Mouse (Mus musculus): Measurements from ENCODE around the gene Mettl8.

The Mettl8 gene

GRCm38 (mm10) chr2:71055300-71056114 is at the start of gene Mettl8, which contains the start of gene Dcaf17:
Gene Mettl8 (minus strand): TSS chr2:71055583.
Gene Dcaf17 (plus strand): TSS chr2:71055328.
- DNase-seq (ENCODE audit: low read depth, low spot score), result peak; percentile 90

DNA sequence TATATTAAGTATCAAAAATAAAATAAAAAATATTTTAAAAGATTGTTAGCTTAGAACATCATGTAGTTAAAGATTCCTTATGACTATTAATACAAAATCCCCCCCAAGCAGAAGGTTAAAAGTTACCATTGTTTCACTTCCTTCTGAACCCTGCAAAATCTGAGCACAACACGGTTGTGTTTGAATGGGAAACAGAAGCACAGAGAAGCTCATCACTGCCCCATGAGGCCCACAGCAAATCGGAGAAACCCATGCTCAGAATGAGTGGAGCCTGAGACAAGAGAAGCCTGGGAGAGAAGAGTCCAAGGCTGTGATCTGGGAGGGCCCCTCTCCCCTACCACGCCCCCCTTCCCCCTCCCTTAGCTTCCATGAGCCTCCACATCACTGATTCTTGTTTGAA is 49.3 kb upstream of the Mettl8 start:
- DNase-seq (ENCODE audit: low read depth, low spot score), result no peak

DNA sequence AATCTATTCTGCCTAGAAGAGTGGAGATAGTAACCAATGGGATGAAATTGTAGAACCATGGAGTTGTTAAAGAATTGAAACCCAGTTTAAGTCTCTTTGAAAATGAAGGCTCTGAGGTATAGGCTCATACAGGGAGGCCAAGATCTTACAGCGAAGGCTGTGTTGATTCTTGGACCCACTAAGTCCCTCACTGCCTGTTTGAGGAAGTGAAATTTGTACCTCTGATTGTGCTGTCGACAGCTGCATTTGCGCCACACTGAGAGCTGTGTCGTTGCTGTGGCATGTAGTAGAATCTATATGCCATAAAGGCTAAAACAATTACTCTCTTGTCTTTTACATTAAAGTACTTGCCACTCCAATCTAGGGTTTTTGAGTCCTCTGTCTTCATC is 47.9 kb upstream of the Mettl8 start:
- no peak for DNase-seq (ENCODE audit: low read depth, low spot score)

DNA sequence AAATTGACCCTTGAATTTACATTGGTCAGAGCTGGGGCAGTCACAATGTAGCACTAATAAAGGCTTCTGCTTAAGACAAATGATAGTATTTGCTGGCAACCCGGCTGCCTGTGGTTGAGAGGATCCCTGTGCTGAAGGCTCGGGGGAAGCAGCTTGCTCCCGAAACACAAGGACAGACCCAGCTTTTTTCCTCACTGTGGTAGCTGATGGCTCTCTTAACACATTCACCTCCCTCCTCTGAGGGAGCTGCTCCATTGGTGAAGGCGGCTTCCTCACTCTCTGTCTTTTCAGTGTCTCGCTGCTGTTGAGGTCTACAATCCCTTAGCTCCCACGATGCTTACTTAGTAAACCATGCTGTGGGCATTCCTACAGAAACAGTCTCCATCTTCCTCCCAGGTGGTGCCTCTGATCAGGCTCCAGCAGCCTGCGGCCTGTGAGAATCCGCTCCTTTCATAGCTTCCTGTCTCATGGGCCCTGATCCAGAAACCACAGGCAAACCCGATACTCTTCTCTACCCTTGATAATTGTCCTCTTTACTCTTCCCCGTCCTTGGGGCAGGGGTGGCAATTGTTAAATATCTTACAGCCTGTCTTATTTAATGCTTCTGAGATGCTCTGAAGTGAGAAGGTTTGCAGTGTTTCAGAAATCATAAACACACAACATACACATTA is 47.4 kb upstream of the Mettl8 start:
- DNase-seq (ENCODE audit: low read depth, low spot score), result no peak

- no peak for DNase-seq (ENCODE audit: low read depth, low spot score)
Observed at GRCm38 (mm10) chr2:71096170-71096569, 40.8 kb upstream of the Mettl8 start.

- no peak for DNase-seq (ENCODE audit: low read depth, low spot score)
Observed at GRCm38 (mm10) chr2:71090660-71091445, 35.5 kb upstream of the Mettl8 start.

DNA sequence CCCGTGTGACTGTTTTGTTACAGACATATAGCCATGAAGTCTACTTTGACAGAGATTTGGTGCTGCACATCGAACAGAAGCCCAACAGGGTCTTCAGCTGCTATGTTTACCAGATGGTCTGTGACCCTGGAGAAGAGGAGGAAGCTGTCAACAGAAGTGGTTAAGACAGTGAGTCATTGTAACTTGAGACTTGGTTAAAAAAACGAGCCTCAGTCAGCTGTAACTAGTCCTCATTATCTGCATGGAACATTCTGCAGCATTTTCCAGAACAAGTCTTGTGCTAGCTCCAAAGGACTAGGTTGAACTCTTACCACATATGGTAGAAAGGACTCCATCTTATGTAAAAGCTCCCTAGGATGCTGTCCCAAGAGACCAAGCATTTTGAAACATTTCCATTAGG is 34.4 kb upstream of the Mettl8 start:
- DNase-seq (ENCODE audit: low read depth, low spot score), result no peak

DNA sequence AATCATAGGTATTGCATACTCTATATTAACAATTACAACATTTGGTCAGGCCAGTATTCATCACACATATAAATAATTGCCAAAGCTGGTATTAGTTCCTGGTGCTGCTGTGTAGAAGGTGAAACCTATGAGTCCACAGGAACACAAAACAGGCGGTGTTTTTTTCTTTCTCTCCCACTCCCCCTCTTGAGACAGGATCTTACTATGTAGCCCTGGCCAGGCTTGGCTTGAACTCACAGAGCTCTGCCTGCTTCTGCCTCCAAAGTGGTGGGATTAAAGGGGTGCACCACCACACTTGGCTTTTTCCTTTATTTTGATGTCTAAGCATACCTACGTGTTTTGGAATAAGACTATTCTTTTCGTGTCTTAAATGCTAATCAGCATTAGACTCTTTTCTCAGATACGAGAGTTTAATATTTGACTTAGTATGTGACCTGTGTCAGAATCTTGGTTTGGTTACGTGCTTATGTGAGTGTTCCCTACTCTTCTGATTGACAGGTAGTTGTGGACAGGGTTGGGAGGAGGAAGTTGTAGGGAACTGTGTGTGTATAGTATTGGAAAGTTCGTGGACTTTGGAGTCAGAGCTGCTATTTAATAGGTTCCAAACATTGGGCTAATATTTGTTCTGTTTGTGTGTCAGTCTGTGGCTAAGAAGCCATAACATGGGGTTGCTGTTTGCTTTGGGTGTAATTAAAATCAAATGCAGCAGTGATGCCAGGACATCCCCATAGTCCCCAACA is 28.2 kb upstream of the Mettl8 start:
- DNase-seq (ENCODE audit: low read depth, low spot score), result no peak

DNA sequence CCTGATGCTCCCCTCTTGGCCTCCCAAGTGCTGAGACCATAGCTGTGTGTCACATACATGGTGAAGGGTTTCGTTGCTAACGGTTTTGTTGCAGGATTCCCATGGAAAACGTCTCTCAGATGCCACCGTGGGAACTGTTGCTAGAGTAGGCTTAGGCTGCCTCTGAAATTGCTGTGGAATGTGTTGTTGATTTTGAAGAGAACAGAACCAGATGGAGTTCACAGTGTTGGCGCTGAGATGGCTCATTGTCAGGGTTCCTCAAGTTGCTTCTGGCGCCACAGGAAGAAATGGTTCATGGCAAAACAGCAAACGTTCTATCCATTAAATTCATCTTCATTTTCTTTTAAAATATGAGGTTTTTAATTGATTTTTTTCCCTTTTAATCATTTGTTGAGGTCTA is 27.0 kb upstream of the Mettl8 start:
- no peak for DNase-seq (ENCODE audit: low read depth, low spot score)

DNA sequence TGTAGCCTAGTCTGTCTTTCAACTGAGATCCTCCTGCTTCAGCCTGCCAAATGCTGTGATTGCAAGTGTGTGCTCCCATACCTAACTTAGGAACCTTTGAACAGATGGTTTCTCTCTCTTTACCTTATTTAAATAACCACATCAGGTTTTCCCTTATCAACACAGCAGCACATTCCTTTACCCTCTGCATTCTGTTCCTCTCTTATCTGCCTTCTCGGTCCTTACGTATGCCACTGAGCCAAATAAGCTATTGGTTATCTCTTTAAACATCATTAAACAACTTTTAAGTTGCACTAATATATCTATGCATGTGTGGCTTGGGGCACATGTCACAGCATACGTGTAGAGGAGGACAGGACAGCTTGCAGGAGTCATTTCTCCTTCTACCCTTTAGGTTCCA is 18.4 kb upstream of the Mettl8 start:
- DNase-seq (ENCODE audit: low read depth, low spot score), result no peak

GRCm38 (mm10) chr2:71073330-71073729 is 17.9 kb upstream of the Mettl8 start:
- no peak for DNase-seq (ENCODE audit: low read depth, low spot score)

DNA sequence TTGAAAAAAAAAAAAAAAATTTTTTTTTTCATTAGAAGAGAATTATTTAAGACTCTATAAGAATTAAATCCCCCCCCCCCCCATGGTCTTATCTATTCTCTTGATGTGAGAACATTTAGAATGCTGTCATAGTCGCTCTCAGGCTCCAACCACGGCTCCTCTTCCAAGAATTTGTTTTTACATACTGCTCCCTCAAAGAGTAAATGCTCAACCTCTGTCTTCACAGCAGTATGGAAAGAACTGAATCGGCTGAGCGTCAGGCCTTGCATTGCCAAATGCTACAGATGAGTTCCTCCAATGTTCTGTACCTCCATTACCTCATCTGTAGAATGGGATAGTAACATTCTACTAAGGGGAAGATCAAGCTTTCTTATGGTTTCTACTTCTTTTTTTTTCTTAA is 16.2 kb upstream of the Mettl8 start:
- DNase-seq (ENCODE audit: low read depth, low spot score), result no peak

DNA sequence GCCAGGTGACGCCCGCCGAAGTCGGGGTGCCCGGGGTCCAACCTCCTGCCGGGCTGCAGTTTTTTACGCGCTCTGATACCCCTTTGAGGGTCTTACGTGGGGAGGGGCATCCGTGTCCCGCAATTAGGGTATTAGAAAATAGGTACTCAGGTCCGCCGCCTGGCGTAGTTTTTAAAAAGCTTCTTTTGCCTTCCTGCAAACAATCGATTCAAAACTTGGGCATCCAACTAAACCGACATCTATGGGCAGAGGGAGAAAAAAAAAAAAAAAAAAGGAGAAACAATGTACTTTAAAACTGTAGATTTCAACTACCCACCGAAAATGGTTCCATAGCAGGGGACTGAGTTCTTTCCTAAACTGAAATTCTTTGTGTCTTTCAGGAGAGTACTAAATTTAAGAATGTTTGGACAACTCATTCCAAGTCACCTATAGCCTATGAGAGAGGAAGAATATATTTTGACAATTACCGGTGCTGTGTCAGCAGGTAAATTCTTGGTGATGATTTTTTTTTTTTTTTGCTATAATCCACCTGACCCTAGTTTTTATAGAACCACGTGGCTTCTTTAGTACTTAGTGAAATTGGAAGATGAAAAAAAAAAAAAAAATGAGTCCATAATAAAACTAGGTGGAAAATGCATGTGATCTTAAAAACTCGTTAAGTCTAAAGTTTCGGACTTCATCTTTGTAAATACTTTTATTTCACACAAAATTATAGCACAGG is 892 bp upstream of the Mettl8 start:
- DNase-seq (ENCODE audit: low read depth, low spot score), result no peak

DNA sequence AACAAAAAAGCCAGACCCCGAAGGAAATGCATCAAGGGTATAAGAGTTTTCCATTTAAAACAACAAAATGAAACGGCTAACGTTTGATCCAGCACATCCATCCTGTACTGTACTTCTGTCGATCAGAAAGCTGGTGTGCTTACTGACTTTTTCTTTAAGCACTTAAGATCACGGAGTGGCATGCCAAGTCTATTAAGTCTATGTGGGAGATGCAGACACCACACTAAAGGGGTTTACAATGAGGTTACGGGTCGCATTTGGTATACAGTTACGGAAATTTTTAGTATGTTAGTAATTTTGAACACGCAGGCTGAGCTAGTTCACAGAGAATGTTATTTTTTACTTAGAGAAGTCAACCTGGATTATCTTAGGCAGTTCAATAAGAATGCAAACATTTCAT is 667 bp downstream of the Mettl8 start:
- DNase-seq (ENCODE audit: low read depth, low spot score), result no peak

GRCm38 (mm10) chr2:71050511-71050910 is 4.9 kb downstream of the Mettl8 start:
- DNase-seq (ENCODE audit: low read depth, low spot score), result no peak

DNA sequence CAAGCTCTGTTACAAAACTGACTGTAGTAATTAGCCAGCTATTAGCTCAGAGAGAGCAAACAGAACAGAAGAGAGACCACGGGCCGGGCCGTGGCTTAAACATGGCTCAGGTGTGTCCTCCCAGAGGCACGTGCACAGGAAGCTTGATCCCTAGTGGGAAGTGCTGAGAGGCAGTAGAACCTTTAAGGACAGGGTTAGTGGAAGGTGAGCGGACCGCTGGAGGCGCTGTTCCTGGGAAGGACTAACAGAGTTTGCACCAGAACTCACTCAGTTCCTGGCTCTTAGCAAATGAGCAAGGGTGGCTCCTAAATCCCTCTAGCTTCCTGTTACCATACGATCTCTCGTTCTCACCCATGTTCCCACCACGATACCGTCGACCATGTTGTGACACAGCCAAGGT is 6.5 kb downstream of the Mettl8 start:
- DNase-seq (ENCODE audit: low read depth, low spot score), result peak; percentile 61

GRCm38 (mm10) chr2:71046751-71047320 is 8.5 kb downstream of the Mettl8 start:
- DNase-seq (ENCODE audit: low read depth, low spot score), result no peak

GRCm38 (mm10) chr2:71046151-71046550 is 9.2 kb downstream of the Mettl8 start:
- no peak for DNase-seq (ENCODE audit: low read depth, low spot score)

- DNase-seq (ENCODE audit: low read depth, low spot score), result no peak
Observed at GRCm38 (mm10) chr2:71039522-71040121, 15.8 kb downstream of the Mettl8 start.

DNA sequence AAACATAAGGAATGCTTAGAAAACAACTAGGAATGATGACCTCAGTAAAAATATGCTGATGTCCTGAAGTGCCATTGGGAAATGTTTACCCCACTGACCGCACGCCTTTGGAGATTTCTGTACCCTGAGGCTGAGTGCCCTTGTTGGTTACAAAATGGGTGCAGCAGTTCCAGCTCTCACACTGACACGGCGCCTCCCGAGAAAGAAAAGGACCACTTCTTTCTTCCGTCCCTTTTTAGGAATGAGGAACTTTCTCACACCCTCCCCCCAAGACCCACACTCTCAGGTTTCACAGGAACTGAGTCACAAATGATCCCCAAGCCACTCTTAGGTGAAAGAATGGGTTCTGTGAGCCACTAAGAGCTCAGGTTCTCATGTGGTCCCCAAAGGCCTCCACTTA is 17.9 kb downstream of the Mettl8 start:
- no peak for DNase-seq (ENCODE audit: low read depth, low spot score)
